Mouse (Mus musculus): ENCODE measurements at regions not wholly inside any gene's neighbourhood (a gene's known extent, or its start where the extent isn't known, plus 50 kb on each side); places are given as distances from the start of the nearest gene placed in this dataset.
A peak's percentile ranks its signal among the peaks of the same experiment; 100 is the strongest.

- H3K27me3 ChIP-seq (ENCODE audit: control insufficient read depth, insufficient read depth, low read length) = no peaks in the 10 kb centered on the region
- H3K4me1 ChIP-seq (ENCODE audit: control insufficient read depth, insufficient read depth, low read length) = peaks cover 13% of the 10 kb centered on the region
- no peak overlapping the region for H3K4me3 ChIP-seq (replicated peaks; ENCODE audit: insufficient read depth, low read depth, low read length)
- WGBS = 83% methylated on average over 15 of the region's 15 CpGs
- no peak overlapping the region for H3K27ac ChIP-seq (ENCODE audit: insufficient read depth, low read length)
- no peak for TF ChIP-seq POLR2A (IDR thresholded peaks at IDR 0.05; ENCODE audit: borderline replicate concordance, insufficient read depth, low read length)
- no peak for TF ChIP-seq CTCF (IDR thresholded peaks at IDR 0.05; ENCODE audit: borderline replicate concordance, insufficient read depth, low read depth, low read length)
- DNase-seq = no peak
Measured at GRCm38 (mm10) chr8:26438246-26438862, 319.0 kb downstream of the Gm45692 start.

- H3K4me1 ChIP-seq (ENCODE audit: control insufficient read depth, insufficient read depth, low read length) = peaks cover 13% of the 10 kb centered on the region
- DNase-seq = no peak
- H3K27me3 ChIP-seq (ENCODE audit: control insufficient read depth, insufficient read depth, low read length) = no peaks in the 10 kb centered on the region
- TF ChIP-seq CTCF (IDR thresholded peaks at IDR 0.05; ENCODE audit: borderline replicate concordance, insufficient read depth, low read depth, low read length) = no peak
- TF ChIP-seq POLR2A (IDR thresholded peaks at IDR 0.05; ENCODE audit: borderline replicate concordance, insufficient read depth, low read length) = no peak
- no peak overlapping the region for H3K27ac ChIP-seq (ENCODE audit: insufficient read depth, low read length)
- no peak overlapping the region for H3K4me3 ChIP-seq (replicated peaks; ENCODE audit: insufficient read depth, low read depth, low read length)
- 63% methylated on average over 16 of the region's 16 CpGs for WGBS
Measured at GRCm38 (mm10) chr8:26438877-26439276, 319.5 kb downstream of the Gm45692 start.

GRCm38 (mm10) chr8:26441268-26442030, 322.1 kb downstream of the Gm45692 start:
- peak; percentile 17; the same call in 1 of the 2 replicates for TF ChIP-seq POLR2A (IDR thresholded peaks at IDR 0.05; ENCODE audit: borderline replicate concordance, insufficient read depth, low read length)
- TF ChIP-seq CTCF (IDR thresholded peaks at IDR 0.05; ENCODE audit: borderline replicate concordance, insufficient read depth, low read depth, low read length) = no peak
- Histone ChIP-seq H3K4me3 (replicated peaks; ENCODE audit: insufficient read depth, low read depth, low read length) (no peak overlapping the region), H3K27ac (ENCODE audit: insufficient read depth, low read length) (peak overlapping the region; percentile 92), H3K27me3 (ENCODE audit: control insufficient read depth, insufficient read depth, low read length) (no peaks in the 10 kb centered on the region), H3K4me1 (ENCODE audit: control insufficient read depth, insufficient read depth, low read length) (peaks cover 13% of the 10 kb centered on the region)
- peak; percentile 81 to 89 for DNase-seq
- 6% methylated on average over 12 of the region's 12 CpGs for WGBS

GRCm38 (mm10) chr8:26443041-26443440, 323.7 kb downstream of the Gm45692 start:
- DNase-seq = peak; percentile 74 to 81
- TF ChIP-seq CTCF (IDR thresholded peaks at IDR 0.05; ENCODE audit: borderline replicate concordance, insufficient read depth, low read depth, low read length) (peak; percentile 85), POLR2A (IDR thresholded peaks at IDR 0.05; ENCODE audit: borderline replicate concordance, insufficient read depth, low read length) (no peak)
- WGBS = 50% methylated on average over 4 of the region's 4 CpGs
- no peak overlapping the region for H3K4me3 ChIP-seq (replicated peaks; ENCODE audit: insufficient read depth, low read depth, low read length)
- peaks cover 13% of the 10 kb centered on the region for H3K4me1 ChIP-seq (ENCODE audit: control insufficient read depth, insufficient read depth, low read length)
- no peak overlapping the region for H3K27ac ChIP-seq (ENCODE audit: insufficient read depth, low read length)
- H3K27me3 ChIP-seq (ENCODE audit: control insufficient read depth, insufficient read depth, low read length) = no peaks in the 10 kb centered on the region

- no peak for TF ChIP-seq CTCF (IDR thresholded peaks at IDR 0.05; ENCODE audit: borderline replicate concordance, insufficient read depth, low read depth, low read length)
- TF ChIP-seq POLR2A (IDR thresholded peaks at IDR 0.05; ENCODE audit: borderline replicate concordance, insufficient read depth, low read length) = no peak
- H3K27ac ChIP-seq (ENCODE audit: insufficient read depth, low read length) = no peak overlapping the region
- H3K4me1 ChIP-seq (ENCODE audit: control insufficient read depth, insufficient read depth, low read length) = peaks cover 13% of the 10 kb centered on the region
- 97% methylated on average over 11 of the region's 11 CpGs for WGBS
- no peak overlapping the region for H3K4me3 ChIP-seq (replicated peaks; ENCODE audit: insufficient read depth, low read depth, low read length)
- no peaks in the 10 kb centered on the region for H3K27me3 ChIP-seq (ENCODE audit: control insufficient read depth, insufficient read depth, low read length)
- no peak for DNase-seq
Measured at GRCm38 (mm10) chr8:26443735-26444134, 324.4 kb downstream of the Gm45692 start.

GRCm38 (mm10) chr8:26445991-26446390, 326.7 kb downstream of the Gm45692 start:
- Histone ChIP-seq H3K27me3 (ENCODE audit: control insufficient read depth, insufficient read depth, low read length) (no peaks in the 10 kb centered on the region), H3K27ac (ENCODE audit: insufficient read depth, low read length) (no peak overlapping the region), H3K4me1 (ENCODE audit: control insufficient read depth, insufficient read depth, low read length) (peaks cover 4% of the 10 kb centered on the region), H3K4me3 (replicated peaks; ENCODE audit: insufficient read depth, low read depth, low read length) (no peak overlapping the region)
- WGBS = 83% methylated on average over 4 of the region's 4 CpGs
- DNase-seq = no peak
- TF ChIP-seq POLR2A (IDR thresholded peaks at IDR 0.05; ENCODE audit: borderline replicate concordance, insufficient read depth, low read length) (no peak), CTCF (IDR thresholded peaks at IDR 0.05; ENCODE audit: borderline replicate concordance, insufficient read depth, low read depth, low read length) (no peak)

- no peaks in the 10 kb centered on the region for H3K4me1 ChIP-seq (ENCODE audit: control insufficient read depth, insufficient read depth, low read length)
- 95% methylated on average over 8 of the region's 8 CpGs for WGBS
- no peak overlapping the region for H3K27ac ChIP-seq (ENCODE audit: insufficient read depth, low read length)
- no peaks in the 10 kb centered on the region for H3K27me3 ChIP-seq (ENCODE audit: control insufficient read depth, insufficient read depth, low read length)
- TF ChIP-seq POLR2A (IDR thresholded peaks at IDR 0.05; ENCODE audit: borderline replicate concordance, insufficient read depth, low read length) (no peak), CTCF (IDR thresholded peaks at IDR 0.05; ENCODE audit: borderline replicate concordance, insufficient read depth, low read depth, low read length) (no peak)
- no peak overlapping the region for H3K4me3 ChIP-seq (replicated peaks; ENCODE audit: insufficient read depth, low read depth, low read length)
- DNase-seq = no peak
Measured at GRCm38 (mm10) chr8:26447886-26448640, 328.7 kb downstream of the Gm45692 start.

All from cerebellum, adult 2 months (tissue).